Mouse (Mus musculus) C2C12 (cell line): ENCODE measurements around the gene Tyw1.

ENCODE experiments used
- CTCF ChIP-seq: IDR thresholded peaks from one replicate; pipeline ENCODE4 v1.5.1; 2011; ENCODE audit not compliant: control insufficient read depth, insufficient read depth, insufficient read length
- MAX ChIP-seq: IDR thresholded peaks from one replicate; pipeline ENCODE4 v1.6.1; 2011; ENCODE audit warnings: mild to moderate bottlenecking, control low read depth
- USF1 ChIP-seq: IDR thresholded peaks from one replicate; pipeline ENCODE4 v1.6.1; 2011; ENCODE audit warnings: low read depth, mild to moderate bottlenecking, control low read depth, moderate library complexity

DNA sequence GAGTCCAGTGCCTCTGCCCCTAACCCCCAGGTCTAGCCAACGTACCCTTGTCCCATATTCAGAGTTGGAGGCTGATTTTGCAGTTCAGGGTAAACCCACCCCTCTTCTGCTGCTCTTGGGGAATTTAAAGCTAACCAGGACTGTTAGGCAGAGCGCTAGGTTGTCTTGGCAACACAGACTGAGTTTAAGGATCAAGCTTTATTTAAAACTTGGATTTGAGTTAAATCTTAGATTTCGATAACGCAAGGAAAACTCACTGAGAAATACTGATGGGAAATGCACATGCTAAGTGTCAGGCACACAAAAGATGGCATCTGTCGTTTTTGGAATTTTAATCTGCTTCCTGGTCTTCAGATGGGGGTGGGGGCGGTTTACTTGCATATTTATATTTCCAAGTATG, 39.2 kb downstream of the Tyw1 start:
- TF ChIP-seq USF1 (no peak), CTCF (no peak), MAX (no peak)
